Mouse (Mus musculus) regulatory T cell (primary cell): Measurements from ENCODE around the gene Gfer.

Source experiments
- in situ Hi-C: fragments of 300-600 bp; cut with MboI, MseI; formaldehyde crosslinking; loops from one replicate; pipeline ENCODE4 v1.15.1; 2025; ENCODE audit warnings: high pct_unique_total_duplicates

Gene Gfer

DNA sequence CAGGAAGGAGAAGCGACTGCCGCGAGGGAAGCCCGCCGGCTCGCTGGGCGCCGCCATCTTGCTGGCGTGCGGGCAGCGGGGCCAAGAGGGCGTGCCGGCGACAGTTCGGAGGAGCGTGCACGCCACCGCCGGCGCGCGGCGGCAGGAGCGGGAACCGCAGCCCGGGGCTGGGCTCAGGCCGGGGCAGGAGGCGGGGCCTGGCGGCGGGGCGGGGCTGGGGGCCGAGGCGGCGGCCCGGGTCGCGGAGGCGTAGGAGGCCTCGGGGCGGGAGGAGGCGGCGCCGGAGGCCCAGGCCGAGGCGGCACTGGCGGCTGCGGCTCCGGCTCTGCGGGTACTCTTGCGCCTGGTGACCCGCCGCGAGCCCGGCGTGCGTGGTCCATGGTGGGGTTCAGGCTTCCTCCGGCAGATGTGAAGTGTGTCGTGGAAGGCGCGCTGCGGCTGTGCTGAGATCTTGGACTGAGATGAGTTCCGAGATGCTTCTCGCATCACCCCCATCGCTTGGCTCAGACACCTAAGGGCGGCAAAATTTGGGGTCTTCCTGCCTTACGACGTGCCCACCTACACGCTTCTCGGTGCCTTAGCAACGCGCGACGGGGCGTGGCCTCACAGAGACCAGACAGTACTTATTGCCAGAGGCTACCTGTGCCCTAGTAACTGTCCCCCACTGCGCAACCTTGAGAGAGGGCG, at the start of gene Gfer, which contains the start of gene Noxo1:
TSS of gene Gfer (minus strand) at position 146 of the 687 bp plus-strand sequence.
TSS of gene Noxo1 (plus strand) at position 224 of the 687 bp plus-strand sequence.
- in situ Hi-C loops, result no loop called here

DNA sequence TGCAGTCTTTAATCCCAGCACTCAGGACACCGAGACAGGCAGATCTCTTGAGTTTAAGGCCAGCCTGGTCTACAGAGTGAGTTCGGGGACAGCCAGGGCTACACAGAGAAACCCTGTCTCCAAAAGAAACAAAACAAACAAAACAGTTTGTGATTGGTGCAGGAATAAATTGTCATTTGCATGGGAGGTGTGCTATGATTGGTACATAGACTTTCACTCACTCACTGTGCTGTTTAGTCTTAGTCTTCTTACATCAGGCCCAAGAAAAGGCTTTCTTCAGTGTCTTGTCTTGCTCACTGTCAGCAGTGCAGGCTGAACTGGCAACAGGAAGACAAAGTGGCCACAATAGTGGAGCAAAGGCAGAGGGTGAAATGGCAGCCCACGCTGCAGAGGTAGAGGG, 48.4 kb upstream of the Gfer start:
- in situ Hi-C loops, result loop anchor here (10.0 kb wide), 1 partner anchor 70 kb away; no protein-coding TSS in a partner anchor

DNA sequence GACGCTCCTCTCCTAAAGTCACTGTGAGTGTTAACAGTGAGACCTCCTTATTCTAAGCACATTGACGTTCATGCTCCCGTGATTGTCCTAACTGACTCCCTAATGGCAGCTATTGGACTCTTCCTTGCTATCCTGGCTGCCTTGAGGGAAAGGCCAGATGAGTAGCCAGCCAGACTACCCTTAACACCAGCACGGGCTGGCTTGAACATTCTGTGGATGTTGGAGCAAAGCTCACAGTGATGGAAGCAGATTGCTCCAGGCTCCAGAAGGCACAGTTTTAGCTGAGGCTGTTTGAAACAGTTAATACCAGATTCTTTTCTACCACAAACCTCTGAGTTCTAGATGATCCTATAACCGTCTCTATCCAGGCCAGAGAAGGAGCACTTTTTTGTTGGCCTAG, 47.9 kb upstream of the Gfer start:
- in situ Hi-C loops, result loop anchor here (10.0 kb wide), 1 partner anchor 71 kb away; no protein-coding TSS in a partner anchor

DNA sequence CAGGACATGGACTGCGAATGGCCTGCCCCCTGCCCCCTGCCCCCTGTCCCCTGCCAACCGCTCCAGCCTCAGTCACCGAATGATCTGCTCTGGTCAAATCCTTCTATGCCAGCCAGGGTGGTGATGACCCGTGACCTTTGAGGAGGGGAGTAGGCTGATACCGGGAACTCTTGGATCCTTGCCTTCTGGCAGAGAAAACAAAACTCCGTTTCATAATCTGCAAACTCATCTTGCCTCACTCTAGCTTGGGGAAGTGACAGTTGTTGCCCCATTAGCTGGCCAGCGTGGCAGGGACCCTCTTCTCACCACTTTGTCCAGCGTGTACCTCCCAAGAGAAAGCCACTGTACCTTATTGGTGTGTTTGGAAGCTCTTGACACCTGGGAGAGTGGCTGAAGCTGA, 46.4 kb upstream of the Gfer start:
- in situ Hi-C loops, result loop anchor here (10.0 kb wide), 1 partner anchor 72 kb away; no protein-coding TSS in a partner anchor

DNA sequence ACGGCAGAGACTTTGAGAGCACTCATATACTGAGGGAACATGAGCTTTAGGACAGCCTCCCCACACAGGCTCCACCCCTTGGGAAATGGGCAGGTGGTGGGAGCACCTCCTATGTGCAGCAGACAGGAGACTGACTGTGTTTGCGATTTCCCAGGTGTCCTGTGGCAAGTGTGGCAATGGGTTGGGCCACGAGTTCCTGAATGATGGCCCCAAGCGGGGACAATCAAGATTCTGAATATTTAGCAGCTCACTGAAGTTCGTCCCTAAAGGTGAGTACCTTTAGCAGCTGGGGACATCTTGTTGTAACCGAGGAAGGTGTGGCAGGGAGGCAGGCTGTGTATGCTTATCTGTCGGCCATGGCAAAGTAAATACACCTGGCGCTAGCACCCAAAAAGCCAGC, 44.0 kb upstream of the Gfer start:
- in situ Hi-C loops, result loop anchor here (10.0 kb wide), 1 partner anchor 75 kb away; no protein-coding TSS in a partner anchor

DNA sequence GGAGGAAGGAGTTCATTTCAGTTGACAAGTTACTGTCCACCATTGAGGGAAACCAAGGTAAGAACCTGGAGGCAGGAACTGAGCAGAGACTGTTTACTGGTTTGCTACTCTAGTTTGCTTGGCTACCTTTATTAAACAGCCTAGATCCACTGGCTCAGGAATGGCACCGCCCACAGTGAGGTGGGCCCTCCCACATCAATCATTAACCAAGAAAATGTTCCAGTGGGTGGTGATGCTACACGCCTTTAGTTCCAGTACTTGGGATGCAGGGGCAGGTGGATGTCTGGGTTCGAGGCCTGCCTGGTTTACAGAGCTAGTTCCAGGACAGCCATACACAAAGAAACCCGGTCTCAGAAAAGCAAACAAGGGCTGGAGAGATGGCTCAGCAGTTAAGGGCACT, 42.3 kb upstream of the Gfer start:
- in situ Hi-C loops, result no loop called here

DNA sequence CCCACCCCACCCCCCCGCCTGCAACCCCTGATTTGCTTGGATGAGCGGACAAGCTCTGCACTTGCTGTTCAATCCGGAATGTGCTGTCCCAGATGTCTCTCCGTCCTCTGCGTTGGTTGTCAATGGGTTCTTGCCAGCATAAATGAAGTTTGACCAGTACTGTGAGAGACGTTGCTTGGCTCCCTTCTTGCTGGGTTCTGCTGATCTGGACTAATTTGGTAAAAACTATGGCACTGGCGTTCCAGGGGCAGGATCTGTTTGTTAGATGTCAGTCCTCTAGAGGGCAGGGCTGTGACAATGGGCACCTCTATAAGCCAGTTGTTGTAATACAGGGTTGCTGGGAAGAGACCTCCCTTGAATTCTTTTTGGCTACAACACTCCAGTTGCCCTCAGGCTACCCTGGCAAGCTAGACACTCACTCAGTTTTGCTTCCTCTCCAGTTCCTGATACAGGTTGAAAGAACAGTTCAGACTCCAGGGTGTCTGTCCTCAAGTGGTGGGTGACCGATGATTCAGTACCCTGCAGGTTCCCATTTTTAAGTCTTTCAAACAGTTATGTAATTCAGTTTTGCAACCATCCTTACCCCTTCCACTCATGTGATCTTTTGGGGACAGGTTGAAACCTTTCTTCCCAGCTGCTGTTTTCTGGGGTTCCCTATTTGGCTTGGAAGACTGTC, 41.3 kb upstream of the Gfer start:
- in situ Hi-C loops, result no loop called here

DNA sequence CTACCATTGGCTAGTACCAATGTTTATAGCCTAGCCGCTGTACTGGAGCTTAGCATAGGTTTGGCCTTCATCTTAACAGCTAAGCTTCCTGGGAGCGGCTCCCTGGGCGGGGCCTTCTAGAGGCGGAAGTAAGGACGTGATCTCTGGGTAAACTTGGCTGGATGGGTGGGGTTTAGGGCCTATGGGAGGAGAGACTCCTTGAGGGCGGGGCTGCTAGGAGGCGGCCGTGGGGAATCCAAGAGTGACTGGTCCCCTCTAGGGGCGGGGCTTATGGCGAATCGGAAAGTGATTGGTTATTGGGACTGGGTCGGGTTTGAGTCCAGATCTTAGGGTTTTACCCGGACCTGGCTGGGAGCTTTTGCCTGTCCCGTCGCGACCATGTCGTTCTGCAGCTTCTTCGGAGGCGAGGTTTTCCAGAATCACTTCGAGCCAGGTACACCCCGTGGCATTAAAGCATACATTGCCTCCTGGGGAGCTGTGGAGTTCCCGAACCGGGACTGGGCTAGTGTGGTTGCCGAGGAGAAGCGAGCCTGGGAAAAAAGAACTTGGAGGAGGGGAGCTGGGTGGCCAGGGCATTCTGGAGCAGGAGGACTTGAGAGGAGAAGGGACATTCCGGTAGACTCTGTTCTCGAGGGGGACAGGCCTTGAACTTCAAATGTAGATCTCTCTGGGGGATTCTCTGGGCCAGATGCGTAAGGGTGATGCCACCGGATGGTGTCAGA, 40.5 kb upstream of the Gfer start, which contains the start of gene Msrb1:
TSS of gene Msrb1 (plus strand) at position 313 of the 722 bp plus-strand sequence.
- in situ Hi-C loops, result no loop called here

DNA sequence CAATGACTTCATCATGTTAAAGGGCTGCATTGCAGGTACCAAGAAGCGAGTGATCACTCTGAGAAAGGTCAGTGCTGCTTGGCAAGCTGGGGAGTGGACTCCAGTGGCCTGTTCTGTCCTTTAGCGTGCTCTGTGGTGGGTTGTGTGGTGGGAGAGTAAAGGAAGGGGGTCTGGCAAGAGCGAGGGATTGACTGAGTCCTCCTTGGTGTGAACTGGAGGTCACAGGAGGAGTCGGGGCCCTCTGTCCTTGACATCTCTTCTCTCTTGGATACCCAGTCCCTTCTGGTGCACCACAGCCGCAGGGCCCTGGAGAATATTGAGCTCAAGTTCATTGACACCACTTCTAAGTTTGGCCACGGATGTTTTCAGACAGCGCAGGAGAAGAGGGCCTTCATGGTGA, 39.5 kb upstream of the Gfer start:
- in situ Hi-C loops, result no loop called here

DNA sequence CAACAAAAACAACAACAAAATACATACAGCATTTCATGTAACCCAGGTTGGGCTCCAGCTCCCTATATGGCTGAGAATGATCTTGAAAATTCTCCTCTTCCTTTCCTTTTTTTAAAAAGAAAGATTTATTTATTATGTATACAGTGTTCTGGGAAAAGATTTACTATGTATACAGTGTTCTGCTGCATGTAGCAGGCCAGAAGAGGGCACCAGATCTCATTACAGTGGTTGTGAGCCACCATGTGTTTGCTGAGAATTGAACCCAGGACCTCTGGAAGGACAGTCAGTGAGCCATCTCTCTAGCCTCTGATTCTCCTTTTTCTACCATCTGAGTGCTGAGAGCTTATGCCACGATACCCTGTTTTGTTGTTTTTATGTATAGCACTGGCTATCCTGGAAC, 38.6 kb upstream of the Gfer start:
- in situ Hi-C loops, result no loop called here

DNA sequence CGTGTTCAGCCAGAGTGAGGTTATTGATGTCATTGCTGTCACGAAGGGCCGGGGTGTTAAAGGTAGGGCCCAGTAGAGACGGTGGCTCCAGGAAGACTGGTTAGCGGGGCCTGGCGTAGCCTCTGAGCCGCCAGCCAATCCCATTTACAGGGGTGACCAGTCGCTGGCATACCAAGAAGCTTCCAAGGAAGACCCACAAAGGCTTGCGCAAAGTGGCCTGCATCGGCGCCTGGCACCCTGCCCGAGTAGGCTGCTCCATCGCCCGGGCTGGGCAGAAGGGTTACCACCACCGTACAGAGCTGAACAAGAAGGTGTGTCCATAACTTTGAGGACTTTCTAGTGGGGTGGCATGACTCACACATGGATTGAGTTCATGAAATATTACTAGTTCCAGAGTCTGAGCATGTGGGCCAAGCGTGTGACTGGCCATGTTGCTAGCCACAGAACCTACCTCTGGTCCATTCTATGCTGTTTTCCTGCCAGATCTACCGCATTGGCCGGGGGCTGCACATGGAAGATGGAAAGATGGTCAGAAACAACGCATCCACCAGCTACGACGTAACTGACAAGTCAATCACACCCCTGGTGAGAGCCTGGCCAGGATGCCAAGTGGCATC, 37.6 kb upstream of the Gfer start:
- in situ Hi-C loops, result no loop called here

DNA sequence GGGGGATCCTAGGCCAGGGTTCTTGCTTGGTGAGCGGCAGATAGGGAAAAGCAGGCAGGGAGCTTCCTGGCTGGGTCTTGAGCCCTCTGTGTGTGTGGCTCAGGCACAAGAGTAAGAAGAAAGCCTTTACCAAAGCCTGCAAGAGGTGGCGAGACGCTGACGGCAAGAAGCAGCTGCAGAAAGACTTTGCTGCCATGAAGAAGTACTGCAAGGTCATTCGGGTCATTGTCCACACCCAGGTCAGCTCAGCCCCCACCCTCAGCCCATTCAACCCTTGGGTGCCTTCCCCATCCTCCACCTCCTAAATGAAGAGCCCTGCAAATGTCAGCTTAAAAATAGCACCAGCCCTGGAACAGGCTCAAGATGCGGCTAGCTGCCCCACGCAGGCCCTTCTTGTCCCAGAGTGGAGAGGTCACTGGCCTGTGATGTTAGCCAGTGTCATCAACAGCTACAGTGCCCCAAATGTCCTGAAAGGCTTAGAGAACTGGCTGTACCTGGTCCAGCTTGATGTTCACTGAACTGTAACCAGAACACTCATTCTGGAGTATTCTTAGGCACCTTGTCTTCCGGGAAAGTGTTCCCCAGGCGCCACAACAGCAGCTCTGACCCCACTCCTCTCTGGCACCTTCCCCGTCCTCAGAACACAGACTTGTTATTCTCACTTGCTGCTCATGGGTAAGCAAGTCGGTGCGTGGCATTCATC, 36.4 kb upstream of the Gfer start:
- in situ Hi-C loops, result no loop called here

DNA sequence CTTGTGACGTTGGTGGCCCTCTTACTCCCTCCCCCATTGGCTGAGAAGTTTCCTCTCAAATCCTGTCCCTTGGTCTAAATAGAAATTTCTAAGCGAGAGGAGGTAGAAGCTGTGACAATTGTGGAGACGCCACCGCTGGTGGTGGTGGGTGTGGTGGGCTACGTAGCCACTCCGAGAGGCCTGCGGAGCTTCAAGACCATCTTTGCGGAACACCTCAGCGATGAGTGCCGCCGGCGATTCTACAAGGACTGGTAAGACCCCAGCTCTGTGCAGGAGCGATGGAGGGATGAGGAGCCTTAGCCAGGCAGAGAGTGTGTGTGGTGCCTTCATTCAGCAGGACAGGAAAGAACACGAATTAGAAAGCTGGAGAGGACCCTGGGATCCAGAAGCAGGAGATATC, 34.8 kb upstream of the Gfer start:
- in situ Hi-C loops, result no loop called here

DNA sequence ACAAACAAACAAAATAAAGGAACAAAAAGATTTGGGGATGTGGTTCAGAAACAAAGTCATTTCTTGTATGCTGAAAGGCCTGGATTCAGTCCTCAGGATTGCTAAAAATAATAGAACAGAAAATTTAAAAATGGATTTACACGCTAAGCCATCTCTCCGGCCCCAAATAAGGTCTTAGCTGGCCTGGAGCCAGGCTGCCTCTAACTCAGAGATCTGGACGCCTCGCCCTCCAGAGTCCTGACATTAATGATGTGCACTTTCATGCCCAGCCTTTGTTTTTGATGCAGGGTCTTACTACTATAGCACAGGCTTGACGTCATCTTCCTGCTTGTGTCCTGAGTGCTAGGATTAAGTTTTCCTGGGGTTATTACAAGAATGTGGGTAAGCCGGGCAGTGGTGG, 33.1 kb upstream of the Gfer start:
- in situ Hi-C loops, result no loop called here

DNA sequence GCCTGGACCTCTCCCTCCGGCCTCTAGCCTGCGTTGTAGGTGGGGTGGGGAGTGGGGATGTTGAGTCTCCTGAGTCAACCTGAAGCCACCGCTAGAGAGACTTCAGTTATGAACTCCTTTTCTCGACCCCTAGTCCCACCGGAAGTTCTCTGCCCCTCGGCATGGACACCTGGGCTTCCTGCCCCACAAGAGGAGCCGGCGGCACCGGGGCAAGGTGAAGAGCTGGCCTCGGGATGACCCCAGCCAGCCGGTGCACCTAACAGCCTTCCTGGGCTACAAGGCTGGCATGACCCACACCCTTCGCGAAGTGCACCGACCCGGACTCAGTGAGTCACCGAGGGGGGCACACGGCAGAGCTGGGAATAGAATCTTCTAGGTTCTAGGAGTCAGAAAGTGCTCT, 32.2 kb upstream of the Gfer start:
- in situ Hi-C loops, result no loop called here

DNA sequence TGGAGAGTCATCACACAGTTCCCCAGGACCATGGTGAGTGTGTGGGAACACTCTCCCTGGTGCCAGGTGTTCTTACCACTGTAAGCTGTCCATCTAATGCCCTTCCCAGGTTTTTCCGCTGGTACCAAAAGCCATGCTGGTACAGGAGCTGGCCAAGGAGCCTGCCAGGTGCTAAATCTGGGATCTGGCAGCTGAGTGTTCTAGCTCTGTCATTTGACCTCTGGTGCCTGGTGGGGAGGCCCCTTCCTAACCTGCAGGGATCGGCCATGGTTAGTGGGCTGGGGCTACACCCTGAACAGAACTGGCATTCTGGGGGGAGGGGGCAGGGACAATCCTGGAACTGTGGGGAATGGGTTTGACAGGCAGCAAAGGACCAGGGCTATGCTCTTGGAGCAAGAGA, 31.7 kb upstream of the Gfer start, which contains the start of gene Rpl3l:
TSS of gene Rpl3l (plus strand) at position 203 of the 400 bp plus-strand sequence.
- in situ Hi-C loops, result no loop called here

DNA sequence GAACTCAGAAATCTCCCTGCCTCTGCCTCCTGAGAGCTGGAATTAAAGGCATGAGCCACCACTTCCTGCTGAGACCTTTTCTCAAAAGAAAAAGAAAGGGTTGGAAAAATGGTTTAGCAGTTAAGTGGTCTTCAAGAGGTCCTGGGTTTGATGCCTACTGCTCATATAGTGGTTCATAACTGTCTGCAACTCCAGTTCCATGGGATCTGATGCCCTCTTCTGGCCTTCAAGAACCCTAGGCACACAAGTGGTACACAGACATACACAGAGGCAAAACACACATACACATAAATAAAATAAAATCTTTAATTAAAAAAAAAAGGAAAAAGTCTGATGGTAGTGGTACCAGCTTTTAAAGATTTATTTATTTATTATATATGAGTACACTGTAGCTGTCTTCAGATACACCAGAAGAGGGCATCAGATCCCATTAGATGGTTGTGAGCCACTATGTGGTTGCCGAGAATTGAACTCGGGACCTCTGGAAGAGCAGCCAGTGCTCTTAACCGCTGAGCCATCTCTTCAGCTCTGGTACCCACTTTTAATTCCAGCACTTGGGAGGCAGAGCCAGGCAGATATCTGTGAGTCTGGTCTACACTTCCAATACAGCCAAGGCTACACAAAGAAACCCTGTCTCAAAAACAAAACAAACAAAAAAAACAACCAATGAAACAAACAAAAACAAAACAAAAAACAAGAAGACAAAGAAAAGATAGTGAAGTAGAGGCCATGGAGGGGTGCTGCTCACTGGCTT, 29.9 kb upstream of the Gfer start:
- in situ Hi-C loops, result no loop called here

DNA sequence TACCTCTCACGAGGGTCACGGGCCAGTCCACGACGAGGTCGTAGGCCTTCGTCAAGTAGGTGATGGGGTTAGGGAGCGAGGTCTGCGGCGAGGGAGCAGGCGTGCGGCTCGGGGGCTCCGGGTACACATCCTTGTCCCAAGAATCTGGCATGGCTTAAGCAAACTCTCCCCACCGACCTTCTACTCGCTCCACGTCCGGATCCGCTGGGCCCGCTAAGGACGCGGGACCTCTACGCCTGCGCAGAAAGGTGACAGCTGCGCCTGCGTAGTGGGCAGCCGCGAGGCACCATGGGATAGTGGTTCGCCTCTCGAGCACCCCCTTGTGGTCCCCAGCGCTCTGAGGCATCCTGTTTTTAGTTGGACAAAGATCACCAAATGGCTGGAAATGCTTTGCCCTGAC, 28.2 kb upstream of the Gfer start, which contains the start of gene Ndufb10:
TSS of gene Ndufb10 (minus strand) at position 295 of the 400 bp plus-strand sequence.
- in situ Hi-C loops, result no loop called here

DNA sequence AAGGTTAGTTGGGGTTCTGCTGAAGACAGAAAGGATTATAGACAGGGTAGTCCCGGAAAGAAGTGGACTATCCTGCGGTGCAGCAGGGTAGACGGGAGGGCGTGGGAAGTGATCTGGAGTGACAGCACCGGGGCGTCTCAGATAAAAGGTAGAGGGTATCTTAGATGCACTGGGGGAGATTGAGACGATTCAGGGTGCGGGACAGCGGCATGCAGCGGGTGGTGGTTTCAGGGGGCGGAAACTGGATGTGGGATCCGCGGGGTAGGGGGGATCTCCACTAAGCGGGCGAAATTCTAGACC, 27.9 kb upstream of the Gfer start:
- in situ Hi-C loops, result no loop called here

DNA sequence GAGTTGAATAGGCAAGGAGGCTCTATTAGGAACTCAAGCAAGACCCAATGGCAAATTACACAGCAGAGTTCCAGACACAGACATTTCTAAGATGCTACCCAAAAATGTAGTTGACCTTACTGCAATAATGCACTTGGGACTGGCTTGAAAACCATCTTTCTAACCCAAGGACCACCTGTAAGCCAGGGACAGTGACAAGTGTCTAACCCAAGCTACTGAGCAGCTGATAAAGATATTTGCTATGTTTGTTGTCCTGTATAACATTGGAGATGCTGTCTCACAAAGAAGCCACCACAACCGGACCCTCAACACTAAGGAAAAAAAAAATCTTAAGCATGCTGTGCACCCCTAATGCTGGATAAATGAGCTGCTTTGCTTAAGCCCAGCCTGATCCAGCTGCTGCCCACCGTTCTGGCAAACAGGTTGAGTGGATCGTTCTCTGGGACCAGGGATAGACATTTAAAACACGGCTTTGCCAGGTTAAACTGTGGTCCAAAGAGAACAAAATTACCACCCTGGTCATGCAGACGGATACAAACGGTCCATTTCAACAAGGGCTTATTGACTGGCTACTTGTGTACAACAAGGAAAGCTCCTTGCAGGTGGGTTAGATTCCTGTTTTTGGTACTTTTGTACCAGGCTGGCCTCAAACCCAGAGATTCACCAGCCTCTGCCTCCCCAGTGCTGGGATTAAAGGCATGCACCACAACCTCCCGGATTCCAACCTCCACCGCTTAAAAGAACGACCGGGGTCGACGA, 27.3 kb upstream of the Gfer start:
- in situ Hi-C loops, result no loop called here
